Mouse (Mus musculus) mesoderm, embryonic 11.5 days (tissue): ENCODE measurements at regions not wholly inside any gene's neighbourhood (a gene's known extent, or its start where the extent isn't known, plus 50 kb on each side); places are given as distances from the start of the nearest gene placed in this dataset.

Experiments
- DNase-seq: peaks from one replicate; pipeline ENCODE4 v3.0.0-alpha.2; 2012; ENCODE audit warnings: low read depth, low spot score

GRCm38 (mm10) chr2:54154501-54155183 lies 69.3 kb upstream of the Rprm start:
- DNase-seq, result no peak

- DNase-seq, result peak; percentile 61
Observed at GRCm38 (mm10) chr2:54158689-54159630, 73.6 kb upstream of the Rprm start.

GRCm38 (mm10) chr2:54177549-54177948 lies 92.2 kb upstream of the Rprm start:
- DNase-seq, result peak; percentile 4

GRCm38 (mm10) chr2:54190828-54191227 lies 105.5 kb upstream of the Rprm start:
- no peak for DNase-seq

- DNase-seq, result no peak
Observed at GRCm38 (mm10) chr2:54198343-54198742, 113.0 kb upstream of the Rprm start.

GRCm38 (mm10) chr2:54215597-54215996 lies 130.2 kb upstream of the Rprm start:
- no peak for DNase-seq

- no peak for DNase-seq
Observed at GRCm38 (mm10) chr2:54228613-54229012, 143.3 kb upstream of the Rprm start.

- DNase-seq, result no peak
Observed at GRCm38 (mm10) chr2:54229016-54229415, 143.7 kb upstream of the Rprm start.

GRCm38 (mm10) chr2:54236760-54237159 lies 151.4 kb upstream of the Rprm start:
- no peak for DNase-seq

- DNase-seq, result no peak
Observed at GRCm38 (mm10) chr2:54237192-54237591, 151.8 kb upstream of the Rprm start.

- peak; percentile 8 for DNase-seq
Observed at GRCm38 (mm10) chr2:54264773-54265452, 171.2 kb upstream of the Galnt13 start.

GRCm38 (mm10) chr2:54265453-54265823 lies 170.7 kb upstream of the Galnt13 start:
- no peak for DNase-seq

GRCm38 (mm10) chr2:54281966-54282365 lies 154.2 kb upstream of the Galnt13 start:
- no peak for DNase-seq

GRCm38 (mm10) chr2:54283876-54284275 lies 152.2 kb upstream of the Galnt13 start:
- DNase-seq, result no peak

GRCm38 (mm10) chr2:54305473-54305872 lies 130.6 kb upstream of the Galnt13 start:
- no peak for DNase-seq

GRCm38 (mm10) chr2:54318559-54318958 lies 117.6 kb upstream of the Galnt13 start:
- peak; percentile 37 for DNase-seq

GRCm38 (mm10) chr2:54366963-54367362 lies 69.2 kb upstream of the Galnt13 start:
- no peak for DNase-seq

- no peak for DNase-seq
Observed at GRCm38 (mm10) chr2:54379279-54379678, 56.8 kb upstream of the Galnt13 start.
